Mouse (Mus musculus) heart, embryonic 13.5 days (tissue): ENCODE measurements around the gene Tmem203. TPM values are rescaled to one million over a fixed set of nuclear protein-coding genes. Genes with fewer than 3 reads are reported as not detected.
A peak's percentile ranks its signal among the peaks of the same experiment; 100 is the strongest.

Experiments
- ATAC-seq: fragments of 200-750 bp; cut with Nextera tagmentation; 2 replicates; pipeline ENCODE4 v1.8.0; 2017; ENCODE audit warnings: moderate TSS enrichment; ENCODE audit not compliant: insufficient number of reproducible peaks, low FRiP score, low TSS enrichment; ENCODE audit errors: extremely low read depth
- H3K27ac ChIP-seq: fragments of 300-500 bp; sonication (generic); replicated peaks from 2 replicates; pipeline ENCODE4 v1.5.1; 2015; ENCODE audit warnings: moderate library complexity, mild to moderate bottlenecking, inconsistent platforms
- H3K27me3 ChIP-seq: fragments of 300-500 bp; sonication (generic); replicated peaks from 2 replicates; pipeline ENCODE4 v1.6.1; 2015; ENCODE audit warnings: mild to moderate bottlenecking, inconsistent platforms
- H3K36me3 ChIP-seq: fragments of 300-500 bp; sonication (generic); 2 replicates; pipeline ENCODE4 v1.6.1; 2015; ENCODE audit warnings: mild to moderate bottlenecking, inconsistent platforms
- H3K4me1 ChIP-seq: fragments of 300-500 bp; sonication (generic); 2 replicates; pipeline ENCODE4 v1.6.1; 2015; ENCODE audit warnings: inconsistent platforms
- H3K4me2 ChIP-seq: fragments of 300-500 bp; sonication (generic); 2 replicates; pipeline ENCODE4 v1.6.1; 2015; ENCODE audit warnings: inconsistent platforms, mild to moderate bottlenecking, moderate library complexity
- H3K4me3 ChIP-seq: fragments of 300-500 bp; sonication (generic); 2 replicates; pipeline ENCODE4 v1.5.1; 2015; ENCODE audit warnings: moderate library complexity, mild to moderate bottlenecking, inconsistent platforms
- H3K9ac ChIP-seq: fragments of 300-500 bp; sonication (generic); 2 replicates; pipeline ENCODE4 v1.6.1; 2015; ENCODE audit warnings: inconsistent platforms, mild to moderate bottlenecking, moderate library complexity
- H3K9me3 ChIP-seq: fragments of 300-500 bp; sonication (generic); 2 replicates; pipeline ENCODE4 v1.6.1; 2016; ENCODE audit warnings: inconsistent platforms
- WGBS: fragments of 180-500 bp; shearing (Covaris S2); methylation state at CpG from one replicate; pipeline ENCODE4 v1.1.7; 2015; ENCODE audit warnings: mixed read lengths; 5-methylcytosine and 5-hydroxymethylcytosine counted together
- polyA plus RNA-seq: library from polyadenylated mRNA; unstranded; fragments of >200 nt; fragmentation: Nextera tagmentation; extraction: Ambion mirVana; gene quantifications from 2 replicates; pipeline ENCODE4 v1.2.1, GENCODE M21; 2015

The Tmem203 gene
- polyA plus RNA-seq, 1 experiment from 2014 or later, result 15.5 TPM

- 66% methylated on average over 3 of the region's 3 CpGs for whole genome bisulfite sequencing
- peak overlapping the region; percentile 100; the same call in 1 of the 2 replicates for H3K4me2 ChIP-seq
Observed at GRCm38 (mm10) chr2:25264851-25265250, 9.6 kb downstream of the Tmem203 start.

GRCm38 (mm10) chr2:25265897-25266656, 10.8 kb downstream of the Tmem203 start:
- no peak for ATAC-seq
- H3K36me3 ChIP-seq, result peaks cover 31% of the 10 kb centered on the region
- H3K9ac ChIP-seq, result peak overlapping the region; percentile 44
- H3K27ac ChIP-seq, result no peak overlapping the region
- peak overlapping the region; percentile 4; the same call in 1 of the 2 replicates for H3K4me3 ChIP-seq
- peaks cover 19% of the 10 kb centered on the region for H3K27me3 ChIP-seq
- WGBS, result 60% methylated on average over 6 of the region's 6 CpGs
- H3K4me1 ChIP-seq, result peaks cover 59% of the 10 kb centered on the region
- H3K4me2 ChIP-seq, result peak overlapping the region; percentile 16
- H3K9me3 ChIP-seq, result no peaks in the 10 kb centered on the region

More at GRCm38 (mm10) chr2:25264851-25265250, 9.6 kb downstream of the Tmem203 start:
- no peak for ATAC-seq
- Histone ChIP-seq H3K36me3 (peaks cover 19% of the 10 kb centered on the region), H3K27me3 (peaks cover 19% of the 10 kb centered on the region), H3K9me3 (no peaks in the 10 kb centered on the region), H3K9ac (peak overlapping the region; percentile 34; the same call in 1 of the 2 replicates), H3K27ac (no peak overlapping the region), H3K4me1 (peaks cover 52% of the 10 kb centered on the region), H3K4me3 (no peak overlapping the region)

DNA sequence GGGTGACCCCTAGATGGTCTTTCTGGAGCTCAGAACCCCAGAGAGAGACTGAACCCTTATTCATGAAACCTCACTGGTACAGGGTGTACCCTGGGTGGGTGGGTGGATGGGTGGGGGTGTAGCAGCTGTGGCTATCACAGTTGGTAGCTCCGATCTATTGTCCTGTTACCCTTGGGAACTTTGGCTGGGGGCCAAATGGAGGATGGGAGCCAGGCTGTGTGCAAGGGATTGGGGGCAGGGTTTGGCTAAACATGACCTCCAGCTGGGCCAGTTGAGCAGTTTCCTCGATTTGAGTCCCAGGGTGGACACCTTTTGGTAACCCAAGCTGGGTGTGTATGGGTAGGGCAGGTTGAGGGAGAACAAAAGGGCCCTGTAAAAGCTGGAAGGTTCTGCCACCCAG, 11.5 kb downstream of the Tmem203 start:
- WGBS, result 30% methylated on average over 2 of the region's 2 CpGs
- Histone ChIP-seq H3K27me3 (peaks cover 19% of the 10 kb centered on the region), H3K4me2 (peak overlapping the region; percentile 16), H3K27ac (no peak overlapping the region), H3K36me3 (peaks cover 31% of the 10 kb centered on the region), H3K4me1 (peaks cover 65% of the 10 kb centered on the region), H3K9ac (peak overlapping the region; percentile 44; the same call in 1 of the 2 replicates), H3K9me3 (no peaks in the 10 kb centered on the region), H3K4me3 (no peak overlapping the region)
- no peak for ATAC-seq

DNA sequence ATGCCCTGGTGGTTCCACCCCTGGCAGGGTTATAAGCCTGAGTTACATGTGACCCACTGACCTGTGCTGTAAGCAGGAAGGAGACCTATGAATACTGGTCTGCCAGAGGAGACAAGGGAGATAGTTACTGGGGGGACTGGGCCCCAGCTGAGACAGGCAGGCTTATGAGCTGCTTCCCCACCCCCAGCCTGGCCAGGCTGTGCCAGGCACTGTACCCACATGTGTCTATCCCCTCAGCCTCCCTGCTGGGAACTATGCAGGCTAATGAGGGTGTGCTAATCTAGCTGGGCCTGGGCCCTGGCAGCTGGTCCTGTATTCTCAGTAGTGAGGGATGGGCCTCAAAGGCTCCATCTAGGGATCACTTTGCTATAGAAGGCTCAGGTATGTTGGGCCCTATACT, 12.0 kb downstream of the Tmem203 start:
- Histone ChIP-seq H3K4me3 (no peak overlapping the region), H3K36me3 (peaks cover 31% of the 10 kb centered on the region), H3K9ac (no peak overlapping the region), H3K4me2 (no peak overlapping the region), H3K9me3 (no peaks in the 10 kb centered on the region), H3K27ac (no peak overlapping the region), H3K27me3 (peaks cover 19% of the 10 kb centered on the region), H3K4me1 (peaks cover 61% of the 10 kb centered on the region)
- no peak for ATAC-seq

DNA sequence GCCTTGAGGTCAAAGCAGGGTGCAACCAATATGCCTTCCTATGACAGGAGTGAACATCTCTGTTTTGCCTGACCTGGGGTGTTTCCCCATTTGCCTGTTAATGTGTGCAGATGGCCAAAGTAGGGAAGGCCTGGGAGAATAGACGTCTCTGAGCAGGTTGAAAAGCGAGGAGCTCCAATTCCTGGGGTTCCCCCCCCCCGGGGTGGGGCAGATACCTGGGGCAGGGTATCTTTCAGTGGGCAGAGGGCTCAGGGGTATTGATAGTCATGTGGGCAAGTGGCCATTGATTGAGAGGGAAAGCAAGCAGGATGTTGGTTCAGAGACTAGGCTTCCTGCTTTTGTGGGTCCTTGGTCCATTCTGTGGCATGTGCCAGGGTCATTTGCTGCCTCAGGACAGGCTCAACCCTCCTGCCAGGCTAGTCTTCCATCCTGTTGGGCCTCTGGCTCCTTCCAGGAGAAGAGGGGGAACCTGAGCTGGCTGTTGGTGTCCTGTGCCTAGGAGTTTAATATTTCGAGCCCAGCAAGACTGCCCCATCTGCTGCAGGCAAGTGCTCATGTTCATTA, 12.6 kb downstream of the Tmem203 start:
- H3K9me3 ChIP-seq, result no peaks in the 10 kb centered on the region
- no peak for ATAC-seq
- H3K4me1 ChIP-seq, result peaks cover 61% of the 10 kb centered on the region
- WGBS, result 69% methylated on average over 4 of the region's 4 CpGs
- no peak overlapping the region for H3K4me3 ChIP-seq
- peak overlapping the region; percentile 3; the same call in 1 of the 2 replicates for H3K9ac ChIP-seq
- H3K27ac ChIP-seq, result no peak overlapping the region
- peaks cover 31% of the 10 kb centered on the region for H3K36me3 ChIP-seq
- H3K4me2 ChIP-seq, result no peak overlapping the region
- H3K27me3 ChIP-seq, result peaks cover 19% of the 10 kb centered on the region

- peak within 1 kb of the TSS; percentile 86 for H3K27ac ChIP-seq
- peak within 1 kb of the TSS; percentile 98 for H3K4me2 ChIP-seq
- H3K36me3 ChIP-seq, result peaks cover 67% of the 10 kb centered on the region
- no peaks in the 10 kb centered on the region for H3K27me3 ChIP-seq
- no peaks in the 10 kb centered on the region for H3K9me3 ChIP-seq
- peak; percentile 92 for ATAC-seq
- WGBS, result 0% methylated on average over 55 of the region's 55 CpGs
- peak within 1 kb of the TSS; percentile 89 for H3K4me3 ChIP-seq
- H3K9ac ChIP-seq, result peak within 1 kb of the TSS; percentile 94
- H3K4me1 ChIP-seq, result peaks cover 35% of the 10 kb centered on the region
Observed at GRCm38 (mm10) chr2:25271827-25272511, 16.7 kb downstream of the Tmem203 start, which contains the start of the genes Ssna1 and Anapc2. Ssna1 (minus strand) TSS chr2:25272438. Anapc2 (plus strand) TSS chr2:25272478.

DNA sequence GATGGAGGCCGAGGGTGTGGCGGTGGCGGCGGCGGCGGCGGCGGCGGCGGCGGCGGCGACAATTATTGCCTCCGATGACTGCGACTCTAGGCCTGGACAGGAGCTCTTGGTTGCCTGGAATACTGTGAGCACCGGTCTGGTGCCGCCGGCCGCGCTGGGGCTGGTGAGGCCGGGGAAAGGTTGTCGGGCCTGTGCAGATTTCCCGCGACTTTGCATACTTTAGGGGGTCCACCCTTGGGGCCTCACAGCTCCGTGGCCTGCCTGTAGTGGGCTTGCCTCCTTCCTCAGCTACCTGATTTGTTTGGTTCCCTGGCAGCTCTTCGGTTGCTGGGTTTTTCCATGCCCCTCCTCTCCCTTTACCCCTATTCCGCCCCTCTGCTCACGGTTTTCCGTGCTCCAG, 17.3 kb downstream of the Tmem203 start:
- Histone ChIP-seq H3K4me3 (peak overlapping the region; percentile 89), H3K9me3 (no peaks in the 10 kb centered on the region), H3K36me3 (peaks cover 72% of the 10 kb centered on the region), H3K9ac (peak overlapping the region; percentile 94), H3K4me2 (peak overlapping the region; percentile 98), H3K27me3 (no peaks in the 10 kb centered on the region), H3K27ac (peak overlapping the region; percentile 74), H3K4me1 (peaks cover 30% of the 10 kb centered on the region)
- 0% methylated on average over 29 of the region's 29 CpGs for WGBS
- 0 out of 2 replicates have a peak, but pooled peaks have one; percentile 38 for ATAC-seq

DNA sequence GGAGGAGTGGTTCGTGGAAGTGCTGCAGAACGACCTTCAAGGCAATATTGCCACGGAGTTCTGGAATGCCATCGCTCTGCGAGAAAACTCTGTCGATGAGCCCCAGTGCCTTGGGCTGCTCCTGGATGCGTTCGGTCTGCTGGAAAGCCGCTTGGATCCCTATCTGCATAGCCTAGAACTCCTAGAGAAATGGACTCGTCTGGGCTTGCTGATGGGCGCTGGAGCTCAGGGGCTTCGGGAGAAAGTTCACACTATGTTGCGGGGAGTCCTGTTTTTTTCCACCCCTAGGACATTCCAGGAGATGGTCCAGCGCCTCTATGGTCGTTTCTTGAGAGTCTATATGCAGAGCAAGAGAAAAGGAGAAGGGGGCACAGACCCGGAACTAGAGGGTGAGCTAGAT, 17.8 kb downstream of the Tmem203 start:
- peak overlapping the region; percentile 89 for H3K4me3 ChIP-seq
- no peaks in the 10 kb centered on the region for H3K9me3 ChIP-seq
- peaks cover 27% of the 10 kb centered on the region for H3K4me1 ChIP-seq
- 26% methylated on average over 16 of the region's 16 CpGs for WGBS
- peak overlapping the region; percentile 98 for H3K4me2 ChIP-seq
- H3K36me3 ChIP-seq, result peaks cover 76% of the 10 kb centered on the region
- H3K27me3 ChIP-seq, result no peaks in the 10 kb centered on the region
- H3K9ac ChIP-seq, result peak overlapping the region; percentile 94
- no peak for ATAC-seq
- peak overlapping the region; percentile 74 for H3K27ac ChIP-seq

GRCm38 (mm10) chr2:25278928-25279882, 24.0 kb downstream of the Tmem203 start:
- Histone ChIP-seq H3K9ac (no peak overlapping the region), H3K4me3 (no peak overlapping the region), H3K27me3 (no peaks in the 10 kb centered on the region), H3K4me2 (no peak overlapping the region), H3K36me3 (peaks cover 98% of the 10 kb centered on the region), H3K4me1 (peaks cover under 1% of the 10 kb centered on the region; the same call in 1 of the 2 replicates), H3K9me3 (no peaks in the 10 kb centered on the region), H3K27ac (no peak overlapping the region)
- WGBS, result 61% methylated on average over 13 of the region's 13 CpGs
- ATAC-seq, result no peak

- 97% methylated on average over 2 of the region's 2 CpGs for WGBS
- Histone ChIP-seq H3K27me3 (peaks cover 35% of the 10 kb centered on the region), H3K4me3 (no peak overlapping the region), H3K4me1 (peaks cover 25% of the 10 kb centered on the region), H3K36me3 (peaks cover 57% of the 10 kb centered on the region), H3K27ac (no peak overlapping the region), H3K9me3 (no peaks in the 10 kb centered on the region), H3K4me2 (no peak overlapping the region), H3K9ac (no peak overlapping the region)
- no peak for ATAC-seq
Observed at GRCm38 (mm10) chr2:25285551-25285950, 30.3 kb downstream of the Tmem203 start.
